Mouse (Mus musculus) left cerebral cortex, adult 11 months (tissue): Measurements from ENCODE around the gene Ces1f.

Source experiments
- DNase-seq: peaks from one replicate; pipeline ENCODE4 v3.0.0; 2022; ENCODE audit warnings: low spot score

Ces1f gene

DNA sequence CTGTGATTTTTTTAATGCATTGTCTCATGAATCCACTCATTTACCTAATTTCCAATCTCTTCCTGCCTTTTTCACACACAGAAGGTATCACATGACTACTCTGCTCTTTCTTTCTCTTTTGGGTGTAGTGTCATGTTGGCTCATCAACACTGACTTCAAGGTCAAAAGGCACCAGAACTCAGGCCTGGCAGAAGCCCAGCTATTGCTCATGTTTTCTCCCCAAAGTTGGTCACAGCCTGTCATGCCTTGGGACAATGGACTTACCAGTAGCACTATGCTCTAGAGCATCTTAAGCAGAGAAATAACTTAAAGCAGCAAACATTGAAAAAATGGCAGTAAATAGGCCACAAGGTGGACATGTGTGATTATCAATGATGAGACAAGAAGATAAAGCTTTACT is 68.5 kb downstream of the Ces1f start:
- no peak for DNase-seq
